Mouse (Mus musculus): ENCODE data around the gene Zmym5. TPM values are rescaled to one million over a fixed set of nuclear protein-coding genes. Genes with fewer than 3 reads are reported as not detected.
"Not testable (repeated sequence)": the region's sequence is repeated elsewhere in the genome, so short reads cannot be mapped to it uniquely, and the experiment has no call there.

Gene Zmym5
- polyA plus RNA-seq, 3 experiments from 2014 or later, result 47.0 to 64.4 (median 50.1) TPM

GRCm38 (mm10) chr14:56776571-56777238, 34.8 kb downstream of the Zmym5 start:
- ATAC-seq, result no peak

GRCm38 (mm10) chr14:56775416-56775815, 36.1 kb downstream of the Zmym5 start:
- ATAC-seq, result no peak

DNA sequence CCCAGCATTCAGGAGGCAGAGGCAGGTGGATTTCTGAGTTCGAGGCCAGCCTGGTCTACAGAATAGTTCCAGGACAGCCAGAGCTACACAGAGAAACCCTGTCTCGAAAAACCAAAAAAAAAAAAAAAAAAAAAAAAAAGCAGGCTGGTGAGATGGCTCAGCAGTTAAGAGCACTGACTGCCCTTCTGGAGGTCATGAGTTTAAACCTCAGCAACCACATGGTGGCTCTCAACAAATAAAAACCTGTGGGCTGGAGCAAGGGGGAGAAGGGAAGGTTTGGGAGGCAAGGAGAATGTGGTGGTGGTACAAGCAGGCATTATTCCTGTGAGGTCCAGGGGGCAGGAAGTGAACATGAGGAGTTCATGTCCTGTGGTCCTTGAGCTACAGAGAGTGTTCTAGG, 45.1 kb downstream of the Zmym5 start:
- not testable (repeated sequence) for ATAC-seq

GRCm38 (mm10) chr14:56765117-56765516, 46.4 kb downstream of the Zmym5 start:
- not testable (repeated sequence) for ATAC-seq

- ATAC-seq, result no peak
Observed at GRCm38 (mm10) chr14:56751282-56751681, 60.2 kb downstream of the Zmym5 start.

Other genes with a start within 250 kb of the Zmym5 start
- gene Cenpj, start 236.3 kb downstream of the Zmym5 start, polyA plus RNA-seq (2017; shearing (Covaris generic)), result 1 to 10 TPM; 5.9 to 9.0 (median 6.2) TPM
- 10 to 100 TPM; 39.5 to 62.9 (median 61.5) TPM for gene Parp4, start 236.1 kb downstream of the Zmym5 start, polyA plus RNA-seq (2017; shearing (Covaris generic))
- gene Mphosph8, start 143.5 kb downstream of the Zmym5 start, polyA plus RNA-seq (2017; shearing (Covaris generic)), result 10 to 100 TPM; 62.9 to 78.7 (median 71.9) TPM
- gene Pspc1, start 33.4 kb downstream of the Zmym5 start, polyA plus RNA-seq (2017; shearing (Covaris generic)), result 10 to 100 TPM; 11.5 to 21.5 (median 18.4) TPM
- gene Zmym2, start 74.9 kb upstream of the Zmym5 start, polyA plus RNA-seq (2017; shearing (Covaris generic)), result 10 to 100 TPM; 35.1 to 67.2 (median 57.1) TPM
- not detected for gene Gja3, start 246.4 kb upstream of the Zmym5 start, polyA plus RNA-seq (2017; shearing (Covaris generic))

Measured in inflammation-experienced regulatory T-cells, adult 6 months (primary cell).